Mouse (Mus musculus) adrenal gland, postnatal 14 days (tissue): ENCODE results near the gene Gpr39. TPM values are rescaled to one million over a fixed set of nuclear protein-coding genes. Genes with fewer than 3 reads are reported as not detected.
"Not testable (repeated sequence)": the region's sequence is repeated elsewhere in the genome, so short reads cannot be mapped to it uniquely, and the experiment has no call there.

Experiments used
- DNase-seq: peaks from one replicate; pipeline ENCODE4 v3.0.0; 2021; ENCODE audit warnings: mixed read lengths
- long read RNA-seq, 2 experiments: library from polyadenylated mRNA; stranded (forward); transcript quantifications; one replicate each; pipeline ENCODE4 v2.0.0; 2021
- total RNA-seq: library from RNA; stranded (reverse); gene quantifications from 2 replicates; pipeline ENCODE4 v1.2.3, GENCODE M21; 2021

The Gpr39 gene
- 0.30 and 0.78 TPM in 2 replicates for total RNA-seq
- long read RNA-seq, experiment 1: 0 reads
- long read RNA-seq, experiment 2: 0 reads

GRCm38 (mm10) chr1:125676790-125677273 is at the start of gene Gpr39:
TSS of gene Gpr39 (plus strand) at chr1:125676995.
- peak; percentile 22 for DNase-seq

DNA sequence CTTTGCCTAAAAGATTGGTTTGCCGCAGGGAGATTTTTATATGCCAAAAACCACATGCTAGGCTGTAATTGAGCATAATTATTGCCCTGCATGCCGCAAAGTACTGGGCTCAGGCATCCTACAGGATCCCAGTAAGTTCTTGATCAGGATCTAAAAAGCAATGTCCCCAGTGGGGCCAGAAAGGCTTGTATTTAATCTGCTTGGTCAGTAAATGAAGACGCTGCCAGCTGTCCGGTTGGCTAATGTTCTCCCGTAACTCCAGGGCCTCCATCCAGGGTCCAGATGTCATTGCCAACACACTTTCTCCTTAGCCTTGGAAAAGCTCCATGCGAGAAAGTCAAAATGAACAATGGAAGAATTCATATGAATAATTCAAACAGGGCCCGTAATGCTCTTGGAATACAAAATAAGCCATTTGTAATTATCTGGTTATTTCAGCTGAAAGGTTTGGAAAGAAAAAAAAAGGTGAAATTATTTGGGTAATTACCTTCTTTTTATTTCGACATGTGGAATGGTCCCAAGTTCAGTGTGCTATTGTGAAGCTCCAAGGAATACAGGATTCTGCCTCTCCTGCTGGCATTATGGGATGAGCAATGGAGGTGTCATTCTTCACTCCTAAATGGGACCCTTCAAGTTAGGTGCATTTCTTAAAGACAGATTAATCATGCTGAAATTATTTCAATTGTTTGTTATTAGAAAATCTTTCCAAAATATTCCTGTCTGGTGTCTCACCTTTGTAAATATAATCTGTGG is 37.1 kb upstream of the Gpr39 start:
- DNase-seq: peak; percentile 16

GRCm38 (mm10) chr1:125643643-125644042 is 33.2 kb upstream of the Gpr39 start:
- no peak for DNase-seq

DNA sequence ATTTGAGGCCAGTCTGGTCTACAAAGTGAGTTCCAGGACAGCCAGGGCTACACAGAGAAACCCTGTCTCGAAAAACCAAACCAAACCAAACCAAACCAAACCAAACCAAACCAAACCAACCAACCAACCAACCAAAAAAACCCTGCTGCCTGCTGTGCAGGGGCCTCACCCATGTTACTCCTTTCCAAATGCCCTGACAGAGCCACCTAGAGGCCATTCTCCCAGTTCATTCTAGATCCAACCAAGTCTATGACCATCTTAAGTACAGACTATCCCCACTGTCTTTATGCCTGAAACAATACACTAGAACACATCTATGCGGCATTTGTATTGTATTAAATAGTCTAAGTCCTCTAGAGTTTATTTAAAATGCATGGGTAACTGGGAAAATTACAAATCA is 30.0 kb upstream of the Gpr39 start:
- DNase-seq: not testable (repeated sequence)

GRCm38 (mm10) chr1:125648011-125648410 is 28.8 kb upstream of the Gpr39 start:
- DNase-seq: no peak

GRCm38 (mm10) chr1:125649056-125649455 is 27.7 kb upstream of the Gpr39 start:
- DNase-seq: no peak

DNA sequence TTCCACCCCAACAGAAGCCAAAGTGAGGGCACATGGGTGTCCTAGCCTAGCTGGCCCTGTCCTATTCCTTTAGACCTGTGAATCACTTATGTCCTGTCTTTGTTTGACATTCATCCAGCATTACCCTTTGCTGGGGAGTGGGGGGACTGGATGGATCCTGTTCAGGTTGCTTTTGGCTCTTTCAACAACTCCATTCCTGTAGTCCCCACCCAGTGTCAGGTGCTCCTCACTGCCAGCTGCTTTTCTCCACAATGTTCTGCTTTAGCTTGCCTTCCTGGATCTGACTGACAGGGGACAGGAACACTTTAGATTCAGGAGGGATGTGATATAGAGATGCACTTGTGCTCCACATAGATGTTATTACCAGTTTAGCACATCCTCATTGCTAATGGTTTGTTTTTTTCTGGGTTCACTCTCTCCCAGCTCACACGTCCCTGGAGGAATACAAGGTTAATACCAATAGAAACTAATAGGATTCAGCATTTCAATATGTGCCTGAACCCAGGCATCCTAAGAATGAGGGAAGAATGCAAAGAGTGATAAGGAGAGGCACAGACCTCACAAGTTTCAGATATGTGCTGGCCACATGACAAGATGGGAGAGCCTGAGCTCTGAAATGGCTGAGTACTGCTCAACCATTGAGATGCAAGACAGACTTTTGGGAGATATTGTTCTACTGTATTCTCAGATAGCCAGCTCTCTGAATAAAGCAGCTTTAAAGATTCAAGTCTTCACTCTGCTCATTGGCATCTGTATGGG is 23.8 kb upstream of the Gpr39 start:
- DNase-seq: no peak

- DNase-seq: no peak
Observed at GRCm38 (mm10) chr1:125657416-125657815, 19.4 kb upstream of the Gpr39 start.

- DNase-seq: no peak
Observed at GRCm38 (mm10) chr1:125660151-125660550, 16.6 kb upstream of the Gpr39 start.

- no peak for DNase-seq
Observed at GRCm38 (mm10) chr1:125660901-125661300, 15.9 kb upstream of the Gpr39 start.

GRCm38 (mm10) chr1:125662058-125662457 is 14.7 kb upstream of the Gpr39 start:
- peak; percentile 9 for DNase-seq

DNA sequence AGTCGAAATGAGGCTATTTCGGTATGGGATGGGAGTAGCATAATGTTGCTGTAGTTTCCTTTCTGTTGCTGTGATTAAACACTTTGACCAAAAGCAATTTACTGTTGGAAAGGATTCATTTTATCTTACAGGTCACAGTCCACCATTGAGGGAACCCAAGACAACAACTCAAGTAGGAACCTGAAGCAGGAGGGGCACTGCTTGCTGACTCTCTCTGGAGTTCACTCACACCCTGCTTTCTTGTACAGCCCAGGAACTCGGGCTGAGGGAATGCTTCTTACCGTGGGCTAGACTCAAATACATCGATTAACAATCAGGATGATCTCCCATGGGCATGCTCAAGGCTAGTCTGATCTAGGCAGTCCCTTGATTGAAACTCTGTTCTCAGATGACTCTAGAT is 14.1 kb upstream of the Gpr39 start:
- no peak for DNase-seq

- DNase-seq: peak; percentile 35
Observed at GRCm38 (mm10) chr1:125663104-125663503, 13.7 kb upstream of the Gpr39 start.

DNA sequence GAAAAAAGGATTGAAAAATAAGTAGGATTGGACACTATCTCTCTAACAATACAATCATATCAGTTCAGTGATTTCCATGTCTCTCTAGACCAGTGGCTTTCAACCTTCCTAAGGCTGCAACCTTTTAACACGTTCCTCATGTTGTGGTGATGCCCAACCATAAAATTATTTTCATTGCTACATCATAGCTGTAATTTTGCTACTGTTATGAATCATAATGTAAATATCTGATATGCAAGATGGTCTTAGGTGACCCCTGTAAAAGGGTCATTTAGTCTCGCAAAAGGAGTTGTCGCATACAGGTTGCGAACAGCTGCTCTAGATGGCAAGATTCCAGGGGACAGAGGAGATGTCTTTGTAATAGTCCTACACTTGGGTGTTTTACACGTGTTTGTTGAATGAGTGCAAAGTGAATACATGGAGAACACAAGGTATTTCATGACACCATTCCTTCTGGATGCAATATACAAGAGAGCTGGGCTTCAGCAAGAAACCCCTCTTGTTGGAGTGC is 11.6 kb upstream of the Gpr39 start:
- DNase-seq: no peak

- DNase-seq: peak; percentile 14
Observed at GRCm38 (mm10) chr1:125669035-125669434, 7.8 kb upstream of the Gpr39 start.

- no peak for DNase-seq
Observed at GRCm38 (mm10) chr1:125675186-125675585, 1.6 kb upstream of the Gpr39 start.

- DNase-seq: no peak
Observed at GRCm38 (mm10) chr1:125677286-125677685, 491 bp downstream of the Gpr39 start.

DNA sequence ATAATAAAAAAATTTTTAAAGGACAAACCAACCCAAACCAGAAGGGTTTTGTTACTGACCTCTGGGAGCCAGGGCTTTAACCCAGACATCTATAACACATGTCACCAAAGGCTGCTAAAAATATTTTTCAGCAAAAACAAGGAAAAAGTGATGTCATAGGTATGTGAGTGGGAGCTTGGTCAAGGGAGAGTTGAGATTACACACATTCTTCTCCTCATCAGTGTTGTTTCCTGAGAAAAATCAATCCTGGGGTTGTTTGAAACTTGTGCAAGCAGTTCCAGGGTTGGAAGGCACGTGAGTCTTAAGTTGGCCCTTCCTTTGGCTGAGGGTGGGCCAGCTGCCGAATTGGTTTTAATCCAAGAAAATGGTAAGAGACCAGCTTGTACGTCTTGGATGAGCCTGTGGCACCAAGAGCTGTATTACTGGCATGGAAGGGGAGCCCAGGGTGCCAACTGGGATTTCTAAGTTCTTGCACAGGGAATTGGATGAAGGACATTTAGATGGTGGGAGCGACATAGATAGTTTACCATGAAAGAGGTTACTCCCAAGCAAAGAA is 2.8 kb downstream of the Gpr39 start:
- no peak for DNase-seq

DNA sequence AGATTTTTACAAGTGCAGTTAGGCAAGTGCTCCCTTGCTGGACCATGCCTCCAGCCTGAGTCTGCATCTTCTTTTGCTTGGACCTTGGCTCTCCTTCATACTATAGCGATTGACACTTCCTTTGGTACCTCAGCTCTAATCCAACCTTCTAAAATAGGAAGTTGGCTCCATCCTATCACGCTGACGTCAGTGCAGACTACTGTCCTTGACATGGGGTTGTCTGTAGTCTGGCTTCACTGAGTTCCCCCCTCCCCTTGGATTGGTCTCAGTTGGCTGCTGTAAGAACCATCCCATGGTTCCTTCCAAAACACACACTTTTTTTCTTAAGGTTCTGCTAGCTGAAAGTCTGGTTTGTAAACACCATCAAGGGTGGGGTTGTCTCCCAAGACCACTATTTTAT is 7.6 kb downstream of the Gpr39 start:
- DNase-seq: peak; percentile 22

DNA sequence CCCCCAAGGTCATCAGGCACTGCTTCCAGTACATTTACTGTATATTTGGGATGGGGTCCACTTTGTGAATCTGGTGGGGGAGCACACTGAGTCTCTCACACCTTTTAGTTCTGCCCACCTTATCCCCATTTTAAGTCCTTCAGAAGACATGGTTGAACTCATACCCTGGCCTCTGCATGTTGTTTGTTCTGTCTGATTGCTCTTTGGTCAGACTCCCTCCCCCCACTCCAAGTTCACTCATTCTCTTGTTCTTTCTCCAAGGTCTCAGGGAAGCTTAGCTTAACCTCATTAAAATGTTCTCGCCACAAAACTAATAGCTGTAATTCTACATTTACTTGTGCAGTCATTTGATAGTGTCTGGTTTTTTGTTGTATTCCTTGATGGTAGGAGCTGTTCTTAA is 8.5 kb downstream of the Gpr39 start:
- no peak for DNase-seq

- DNase-seq: no peak
Observed at GRCm38 (mm10) chr1:125687701-125688420, 11.1 kb downstream of the Gpr39 start.

DNA sequence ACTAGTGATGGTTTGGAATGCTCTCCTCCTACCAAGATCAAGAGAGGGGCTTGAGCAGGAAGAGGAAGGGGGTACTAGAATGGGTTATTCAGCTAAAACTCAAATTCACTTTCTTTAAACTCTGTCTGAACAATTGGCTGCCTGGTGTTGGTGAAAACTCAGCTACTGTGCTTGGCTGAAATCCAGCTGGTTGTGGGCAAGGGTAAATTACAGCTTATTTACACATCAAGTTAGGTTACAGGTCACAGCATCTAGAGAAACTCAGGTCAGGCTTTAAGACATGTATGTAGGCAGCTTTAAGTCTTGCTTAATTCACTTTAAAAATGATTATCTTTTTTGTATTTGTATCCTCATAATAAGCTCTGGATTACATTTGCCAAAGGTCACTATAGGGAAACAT is 16.7 kb downstream of the Gpr39 start:
- no peak for DNase-seq
